Mouse (Mus musculus): ENCODE measurements around the gene Hipk2.

Gene Hipk2

DNA sequence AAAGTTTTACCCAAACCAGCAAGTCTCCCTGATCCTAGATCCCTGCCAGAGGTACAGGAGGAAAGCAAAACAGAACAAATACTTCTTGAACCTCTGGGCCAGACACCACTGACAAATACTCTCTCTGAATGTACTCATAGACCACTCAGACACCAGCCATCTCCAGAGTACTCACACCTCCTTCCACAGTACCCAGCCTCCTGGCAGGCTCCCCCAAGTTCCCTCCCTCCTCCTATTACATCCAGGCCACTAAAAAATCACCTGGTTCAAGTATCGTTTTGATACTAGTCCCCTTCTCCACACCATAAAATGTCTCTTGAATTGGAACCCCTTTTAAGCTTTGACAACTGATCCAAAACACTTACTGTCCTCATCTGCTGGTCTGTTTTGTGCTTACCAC is 8.7 kb downstream of the Hipk2 start:
- DNase-seq (ENCODE audit: low read depth, low spot score) = no peak

DNA sequence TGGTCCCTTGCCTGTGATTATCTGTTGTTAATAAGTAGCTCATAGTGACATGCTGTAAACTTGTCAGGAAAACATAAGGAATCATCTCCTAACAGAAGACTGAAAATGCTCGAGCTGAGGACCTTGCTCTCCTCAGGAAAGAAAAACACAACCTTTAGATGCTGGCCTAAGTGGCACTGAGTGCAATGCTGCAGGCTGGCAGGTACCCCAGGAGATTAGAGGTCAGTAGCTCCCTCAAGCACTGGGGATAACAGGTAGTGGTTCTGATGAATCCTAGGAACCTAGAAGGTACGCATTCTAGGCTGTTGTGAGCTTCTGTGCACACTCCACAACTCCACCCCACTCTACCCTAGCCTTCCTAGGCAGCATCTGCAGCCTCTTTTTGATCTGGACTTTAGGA is 9.2 kb downstream of the Hipk2 start:
- DNase-seq (ENCODE audit: low read depth, low spot score) = no peak

DNA sequence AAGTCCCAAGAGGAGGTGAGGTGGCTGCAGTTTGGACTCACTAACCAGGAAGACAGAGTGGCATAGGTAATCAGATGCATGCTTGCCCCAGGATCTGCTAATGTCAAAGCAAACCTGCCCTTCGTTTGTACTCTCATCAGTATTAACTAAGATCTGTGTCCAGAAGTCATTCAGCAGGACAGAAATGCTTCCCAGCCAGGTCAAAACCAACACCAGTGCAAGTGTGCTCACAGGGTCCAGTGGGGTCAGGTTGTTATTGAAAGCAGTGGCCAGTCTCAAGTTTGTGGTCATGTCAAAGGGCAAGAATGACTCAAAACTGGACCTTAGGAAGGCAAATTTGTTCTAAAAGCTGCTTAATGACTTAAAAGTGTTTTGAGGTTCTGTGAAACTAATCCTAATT is 9.6 kb downstream of the Hipk2 start:
- no peak for DNase-seq (ENCODE audit: low read depth, low spot score)

DNA sequence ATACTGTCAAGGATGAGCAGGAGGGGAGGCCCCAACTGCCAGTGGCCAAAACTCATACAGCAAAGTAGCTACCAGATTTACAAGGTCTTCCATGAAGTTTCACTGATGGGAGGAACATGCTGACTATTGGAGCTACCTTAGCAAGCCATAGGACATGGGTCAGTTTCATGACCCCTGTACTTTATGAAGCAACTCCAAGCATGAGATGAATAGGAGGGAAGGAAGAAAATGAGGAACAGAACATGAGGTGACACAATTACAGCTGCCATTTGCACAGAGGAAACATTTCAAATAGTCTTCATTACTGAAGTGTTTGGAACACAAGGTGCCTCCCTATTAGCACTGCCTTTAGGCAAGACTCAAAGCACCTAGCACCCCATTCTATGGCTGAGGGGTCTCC is 10.2 kb downstream of the Hipk2 start:
- no peak for DNase-seq (ENCODE audit: low read depth, low spot score)

DNA sequence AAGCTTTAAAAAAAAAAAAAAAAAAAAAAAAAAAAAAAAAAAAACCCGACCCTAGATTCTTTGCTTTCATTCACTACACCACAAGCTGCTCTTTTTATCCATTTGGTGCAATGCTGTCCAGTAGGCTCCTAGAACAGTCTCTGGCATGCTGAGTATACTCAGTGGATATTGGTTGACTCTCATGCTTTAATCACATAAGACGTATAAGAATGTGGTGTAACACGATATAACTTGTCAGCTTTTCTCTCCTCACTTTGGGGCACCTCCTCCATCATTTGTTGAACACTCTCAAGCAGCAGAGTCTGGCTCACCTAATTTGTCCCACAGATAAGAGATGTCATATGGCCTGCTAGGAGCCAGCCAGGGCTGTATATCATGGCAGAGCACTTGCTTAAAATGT is 12.4 kb downstream of the Hipk2 start:
- DNase-seq (ENCODE audit: low read depth, low spot score) = no peak

DNA sequence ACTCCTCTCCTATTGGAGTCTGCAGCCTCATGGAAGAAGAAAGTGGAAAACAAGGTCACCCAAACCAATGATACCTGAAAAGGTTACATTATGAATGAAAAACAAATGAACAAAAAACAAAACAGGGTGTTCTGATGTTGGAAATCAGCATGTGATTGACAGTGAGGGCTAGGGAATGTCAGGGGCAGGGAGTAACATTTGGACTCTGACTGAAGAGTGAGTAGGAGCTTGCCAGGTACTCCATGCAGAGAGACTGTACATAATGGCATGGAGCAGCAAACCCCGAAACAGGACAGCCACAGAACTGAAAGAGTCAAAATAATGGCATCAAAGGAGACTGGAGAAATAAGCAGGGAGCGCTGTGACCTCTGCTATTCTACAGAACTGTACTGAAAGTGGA is 15.7 kb downstream of the Hipk2 start:
- no peak for DNase-seq (ENCODE audit: low read depth, low spot score)

DNA sequence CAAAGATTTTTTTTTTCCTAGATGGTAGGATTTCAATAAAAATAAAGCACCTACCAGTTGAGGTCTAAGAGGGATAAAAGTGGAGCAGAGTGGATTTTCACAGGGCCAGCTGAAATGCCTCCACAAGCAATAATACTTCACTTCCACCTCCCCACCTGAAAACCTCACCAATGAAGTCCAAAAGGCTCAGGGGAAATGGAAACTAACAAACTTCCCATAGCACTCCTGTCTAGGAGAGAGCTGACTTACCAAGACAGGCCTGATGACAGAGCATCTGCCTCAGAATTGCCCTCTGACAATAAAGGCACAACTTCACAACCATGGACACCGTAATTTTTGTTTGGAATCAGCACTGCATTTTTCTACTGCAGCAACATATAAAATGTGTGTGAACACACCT is 16.1 kb downstream of the Hipk2 start:
- DNase-seq (ENCODE audit: low read depth, low spot score) = no peak

DNA sequence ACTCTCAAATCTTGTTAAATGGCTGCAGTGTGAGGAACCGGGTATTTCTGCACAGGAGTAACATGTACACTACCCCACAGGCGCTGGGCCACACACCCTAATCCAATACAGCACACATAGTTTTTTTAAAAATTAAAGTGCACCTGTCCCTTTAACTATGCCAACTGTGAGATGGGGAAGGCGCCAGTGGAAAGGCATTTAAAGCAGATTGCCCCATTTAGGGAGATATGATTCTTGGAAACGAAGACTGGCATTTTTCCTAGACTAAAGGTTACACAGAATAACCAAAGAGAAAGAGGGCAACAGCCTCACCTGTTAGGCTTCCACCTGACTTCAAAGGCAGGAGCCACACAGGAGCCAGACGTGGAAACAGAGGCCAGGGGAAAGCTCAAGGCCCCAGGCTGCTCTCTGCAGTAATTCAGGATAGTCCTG is 22.4 kb downstream of the Hipk2 start:
- no peak for DNase-seq (ENCODE audit: low read depth, low spot score)

DNA sequence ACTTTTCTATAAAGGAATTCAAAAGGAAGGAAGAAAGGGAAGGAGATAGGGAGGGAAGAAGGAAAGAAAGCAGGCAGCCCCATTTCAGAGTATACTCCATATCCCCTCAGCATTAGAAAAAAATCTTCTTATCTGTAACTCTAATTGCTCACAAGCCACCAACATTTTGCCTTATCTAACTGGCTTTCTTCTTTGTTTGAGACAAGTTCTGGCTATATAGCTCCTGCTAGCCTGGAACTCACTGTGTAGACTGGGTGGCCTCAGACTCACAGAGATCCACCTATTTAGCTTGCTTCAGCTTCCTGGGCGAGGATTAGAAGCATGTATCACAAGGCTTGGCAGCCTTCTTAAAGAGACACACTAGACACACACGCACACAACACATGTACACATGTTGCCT is 24.2 kb downstream of the Hipk2 start:
- DNase-seq (ENCODE audit: low read depth, low spot score) = no peak

DNA sequence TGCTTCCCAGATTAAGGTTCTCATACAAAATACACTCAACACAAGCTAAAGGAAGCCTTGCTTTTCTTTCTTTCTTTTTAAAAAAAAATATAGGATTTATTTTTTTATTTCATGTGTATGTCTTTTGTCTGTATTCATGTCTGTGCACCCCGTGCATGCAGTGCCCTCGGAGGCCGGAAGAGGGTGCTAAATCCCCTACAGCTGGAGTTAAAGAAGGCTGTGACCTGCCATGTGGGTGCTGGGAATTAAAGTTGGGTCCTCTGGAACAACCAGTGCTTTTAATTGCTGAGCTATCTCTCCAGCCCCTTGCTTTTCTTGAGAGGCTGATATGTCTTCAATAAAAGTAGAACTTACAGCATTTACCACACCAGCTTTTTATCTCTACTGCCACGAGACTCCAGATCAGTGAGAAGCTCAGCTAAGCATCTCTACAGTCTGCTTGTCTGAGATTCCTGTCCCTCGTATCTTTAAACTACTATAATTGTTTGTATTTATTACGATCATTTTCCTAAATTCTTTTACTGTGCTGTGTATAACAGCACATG is 25.2 kb downstream of the Hipk2 start:
- no peak for DNase-seq (ENCODE audit: low read depth, low spot score)

DNA sequence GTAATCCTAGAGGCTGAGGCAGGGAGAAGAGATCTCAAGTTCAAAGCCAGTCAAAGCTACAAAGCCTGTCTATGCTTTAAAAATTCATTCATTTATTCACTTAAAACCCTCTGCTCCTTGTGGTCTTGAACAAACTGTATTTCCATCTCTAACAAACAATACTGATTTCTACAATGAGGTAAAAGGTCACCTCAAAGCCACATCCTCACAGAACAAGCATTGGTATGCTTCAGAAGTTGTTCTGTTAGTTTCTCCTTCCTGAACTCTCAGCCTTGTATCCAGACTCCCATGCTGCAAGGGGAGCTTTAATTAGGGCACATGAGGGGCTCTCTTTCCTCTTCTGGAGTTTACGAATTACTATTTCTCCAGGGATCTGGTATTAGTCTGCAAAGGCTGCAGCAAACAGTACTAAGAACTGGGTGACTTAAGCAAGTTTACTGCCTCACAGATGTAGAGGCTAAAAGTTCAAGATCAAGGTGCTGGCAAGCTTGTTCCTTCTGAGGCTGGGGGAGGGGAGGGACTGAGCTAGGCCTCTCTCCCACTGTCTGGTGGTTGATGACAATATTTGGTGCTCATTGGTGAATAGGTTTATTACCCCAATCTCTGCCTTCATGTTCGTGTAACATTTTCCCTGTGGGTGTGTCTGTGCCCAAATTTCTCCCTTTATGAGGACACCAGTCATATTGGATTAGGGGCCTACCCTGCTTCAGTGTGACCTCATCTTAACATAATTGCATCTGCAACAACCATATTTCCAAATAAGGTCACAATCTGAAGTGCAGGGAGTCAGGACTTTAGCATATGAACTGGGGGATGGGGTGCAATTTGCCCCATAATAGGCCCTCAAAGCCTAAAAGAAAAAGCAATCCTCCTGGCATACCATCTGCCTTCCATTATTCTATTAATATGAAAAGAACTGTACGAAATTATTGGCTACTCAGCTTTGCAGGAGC is 27.7 kb downstream of the Hipk2 start:
- no peak for DNase-seq (ENCODE audit: low read depth, low spot score)

DNA sequence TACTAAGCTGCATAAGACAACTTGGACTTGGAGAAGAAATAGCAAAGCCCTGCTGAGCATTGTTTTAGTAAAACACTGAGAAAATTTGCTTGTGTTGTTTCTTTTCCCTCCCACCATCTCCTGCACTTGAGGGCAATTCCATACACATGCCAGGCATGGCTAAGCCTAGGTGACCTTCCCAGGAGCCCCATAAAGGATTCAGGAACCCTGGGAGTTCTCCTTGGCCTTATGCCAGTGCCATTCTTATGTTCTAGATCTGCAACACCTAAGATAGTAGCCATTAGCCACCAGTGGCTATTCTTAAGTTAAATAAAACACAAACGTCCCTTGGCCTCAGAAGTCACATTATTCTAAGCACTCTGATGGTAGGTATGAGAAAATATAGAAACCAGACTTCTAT is 28.5 kb downstream of the Hipk2 start:
- DNase-seq (ENCODE audit: low read depth, low spot score) = no peak

DNA sequence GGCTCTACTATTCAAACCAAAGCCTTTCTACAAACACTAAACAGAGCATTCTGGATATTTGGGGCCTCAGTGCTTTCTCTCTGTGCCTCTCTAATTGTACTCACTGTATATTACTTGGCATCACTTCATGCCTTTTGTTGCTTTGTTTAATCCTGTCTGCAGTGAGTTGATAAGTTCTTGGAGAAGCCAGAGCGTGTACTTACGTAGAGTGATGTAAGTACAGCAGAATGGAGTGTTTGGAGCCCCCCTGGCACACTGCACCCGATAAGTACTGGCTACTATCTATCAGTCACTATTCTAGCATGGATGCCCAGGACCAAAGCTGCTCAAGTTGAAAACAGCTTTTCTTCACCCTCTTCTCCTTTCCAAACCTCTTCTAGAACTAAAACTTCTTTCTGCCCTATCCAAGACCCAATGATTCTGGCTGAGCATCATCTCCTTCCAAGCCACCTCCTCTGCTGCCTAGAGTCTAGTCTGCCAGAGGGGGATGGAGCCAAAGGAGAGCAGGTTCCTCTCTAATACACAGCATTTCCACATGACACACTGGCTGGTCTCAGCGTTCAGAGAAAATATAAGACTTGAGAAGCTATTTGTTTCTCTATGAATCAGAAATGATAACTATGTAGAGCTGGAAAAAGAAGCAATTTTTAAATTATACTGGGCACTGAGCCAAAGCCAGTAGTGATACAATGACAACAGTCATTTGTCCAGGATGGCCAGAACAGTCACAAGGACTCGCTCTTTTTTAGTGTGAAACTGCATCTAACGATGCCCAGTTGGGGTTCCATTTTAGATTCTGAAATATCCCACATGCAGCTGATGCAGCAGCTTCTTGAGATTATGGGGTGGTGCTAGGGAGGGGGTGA is 29.4 kb downstream of the Hipk2 start:
- DNase-seq (ENCODE audit: low read depth, low spot score) = no peak

DNA sequence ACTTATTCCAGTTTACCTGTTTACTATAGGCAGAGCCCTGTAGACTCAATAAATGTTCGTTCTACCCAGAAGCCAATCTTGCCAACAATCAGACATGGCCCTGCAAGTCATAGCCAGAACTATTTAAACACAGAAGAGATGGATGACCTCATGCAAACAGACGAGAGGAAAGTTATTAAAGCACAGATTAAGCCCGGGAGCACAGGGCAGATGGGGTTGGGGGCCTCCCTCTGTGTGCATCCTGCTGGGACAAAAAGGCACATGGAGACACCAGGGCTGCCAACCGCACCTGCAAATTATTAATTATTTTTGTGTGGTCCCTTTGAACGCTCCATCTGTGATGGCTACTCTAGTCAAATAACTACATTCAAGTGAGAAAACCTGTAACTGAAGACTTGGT is 30.1 kb downstream of the Hipk2 start:
- DNase-seq (ENCODE audit: low read depth, low spot score) = no peak

DNA sequence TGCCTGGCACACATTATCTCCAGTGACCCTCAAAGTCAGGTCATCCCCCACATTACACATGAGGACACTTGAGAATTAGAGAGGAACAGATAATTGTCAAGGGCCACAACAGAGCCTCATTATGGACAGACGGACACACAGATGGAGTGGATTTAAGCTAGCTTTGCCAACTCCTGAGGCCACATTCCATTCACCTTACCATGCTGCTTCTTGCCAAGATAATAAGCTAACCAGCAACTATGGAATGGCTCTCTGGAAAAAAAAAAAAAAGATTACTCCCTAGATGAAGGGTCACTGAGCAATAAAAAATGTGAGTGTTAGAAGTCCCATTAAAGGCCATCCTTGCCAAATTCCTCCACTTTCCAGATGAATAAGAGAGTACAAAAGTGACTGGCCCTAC is 30.8 kb downstream of the Hipk2 start:
- no peak for DNase-seq (ENCODE audit: low read depth, low spot score)

DNA sequence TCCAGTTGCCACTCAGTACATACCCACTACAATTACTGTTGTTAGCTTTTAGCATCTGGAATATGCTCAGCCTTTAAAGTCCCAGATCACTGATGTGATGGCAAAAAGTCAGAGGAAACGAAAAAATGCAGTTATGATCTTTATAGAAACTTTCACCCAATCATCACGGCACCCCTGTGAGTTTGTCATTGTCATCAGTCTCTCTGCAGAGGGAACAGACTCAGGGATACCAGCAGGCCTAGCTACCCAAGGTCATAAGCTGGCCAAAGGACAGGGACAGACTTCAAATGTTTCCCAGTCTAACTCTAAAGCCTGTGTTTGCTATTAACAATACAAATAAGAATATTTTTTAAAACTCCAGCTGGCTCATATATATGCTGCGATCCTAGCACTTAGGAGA is 34.4 kb downstream of the Hipk2 start:
- DNase-seq (ENCODE audit: low read depth, low spot score) = no peak

DNA sequence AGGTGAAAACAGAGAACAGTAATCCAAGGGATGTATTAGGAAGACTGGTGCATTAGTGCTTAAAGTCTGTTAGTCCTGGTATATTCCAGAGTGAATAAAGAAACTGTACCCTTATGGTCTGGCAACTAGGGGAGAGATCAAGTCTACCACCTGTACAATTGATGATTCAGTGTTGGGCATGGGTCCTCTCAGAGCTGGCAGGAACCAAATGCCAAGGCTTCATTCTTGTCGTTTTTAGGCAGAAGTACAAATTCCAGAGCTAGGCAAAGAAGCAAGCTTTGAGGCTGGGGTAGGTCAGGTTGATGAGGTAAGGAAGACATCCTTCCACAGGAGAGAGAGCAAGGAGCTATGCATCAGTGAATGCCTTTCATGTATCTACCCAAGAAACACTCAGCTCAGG is 35.2 kb downstream of the Hipk2 start:
- DNase-seq (ENCODE audit: low read depth, low spot score) = no peak

DNA sequence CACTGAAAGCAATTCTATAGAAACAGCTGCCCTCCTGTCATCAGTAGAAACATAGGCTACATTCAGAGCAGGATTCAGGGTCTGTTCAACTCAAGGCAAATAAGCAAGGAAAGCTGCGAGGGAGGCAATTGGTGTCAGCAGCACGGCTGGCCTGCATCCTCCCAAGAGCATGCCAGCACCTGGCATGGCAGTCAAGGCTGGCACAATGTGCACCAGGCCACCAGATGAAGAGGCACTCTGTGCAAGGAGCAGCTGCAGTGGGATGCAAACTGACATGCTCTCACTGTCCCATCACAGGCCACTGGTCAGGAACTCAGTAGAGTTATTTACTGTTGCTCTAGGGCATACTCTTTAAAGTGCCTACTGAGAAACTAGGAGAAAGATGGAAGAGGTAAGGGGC is 35.6 kb downstream of the Hipk2 start:
- no peak for DNase-seq (ENCODE audit: low read depth, low spot score)

DNA sequence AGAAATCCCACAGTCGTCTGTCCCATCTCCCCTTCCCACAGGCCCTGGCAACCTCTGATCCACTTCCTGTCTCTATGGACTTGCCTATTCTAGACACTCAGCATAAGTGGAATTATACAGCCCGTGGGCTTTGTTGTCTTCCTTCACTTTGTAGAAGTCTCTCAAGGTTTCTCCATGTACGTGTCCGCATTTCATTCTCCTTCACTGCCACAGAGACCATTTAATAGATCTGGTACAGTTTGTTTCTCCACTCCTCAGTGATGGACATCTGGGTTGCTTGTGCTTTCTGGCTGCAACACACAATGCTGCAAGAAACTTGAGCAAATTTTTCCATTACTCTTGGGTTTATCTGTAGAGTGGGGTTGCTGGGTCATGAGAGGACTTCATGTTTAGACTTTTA is 36.1 kb downstream of the Hipk2 start:
- no peak for DNase-seq (ENCODE audit: low read depth, low spot score)

DNA sequence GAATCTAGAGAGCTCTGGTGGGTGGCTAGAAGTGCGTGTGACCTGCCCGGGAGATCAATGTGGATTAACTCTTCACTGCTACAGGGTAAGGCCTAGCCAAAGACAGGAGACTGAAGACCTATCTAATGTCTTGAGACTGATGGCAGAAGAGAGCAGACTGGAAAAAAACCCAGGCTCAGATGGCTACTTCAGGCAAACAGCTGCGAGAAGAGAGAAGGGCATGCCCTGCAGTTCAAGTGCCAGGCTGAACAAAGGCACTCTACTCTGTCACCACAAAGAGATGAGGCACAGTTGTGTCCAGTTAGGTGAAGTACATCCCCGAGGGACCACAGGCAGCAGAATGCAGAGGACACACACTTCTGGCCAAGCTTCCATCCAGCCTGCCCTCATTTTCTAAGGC is 37.9 kb downstream of the Hipk2 start:
- DNase-seq (ENCODE audit: low read depth, low spot score) = no peak

DNA sequence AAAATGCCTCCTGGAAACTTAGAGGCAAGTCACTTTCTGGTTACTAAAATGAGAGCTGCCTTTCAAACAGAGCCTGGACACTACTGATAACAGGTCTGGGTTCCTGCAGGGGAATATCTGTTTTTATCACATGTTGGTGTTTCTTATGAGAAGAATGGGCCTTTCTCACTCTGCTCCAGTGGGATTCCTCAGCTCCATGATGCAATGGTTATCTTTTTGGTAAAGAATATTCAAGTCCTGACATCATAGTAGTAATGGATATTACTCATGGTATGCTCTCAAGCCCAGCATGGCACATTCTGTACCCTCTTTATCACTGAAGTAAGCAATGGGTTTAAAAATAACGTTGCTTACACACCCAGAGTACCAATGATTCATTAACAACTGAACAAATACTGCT is 40.7 kb downstream of the Hipk2 start:
- DNase-seq (ENCODE audit: low read depth, low spot score) = peak; percentile 71

DNA sequence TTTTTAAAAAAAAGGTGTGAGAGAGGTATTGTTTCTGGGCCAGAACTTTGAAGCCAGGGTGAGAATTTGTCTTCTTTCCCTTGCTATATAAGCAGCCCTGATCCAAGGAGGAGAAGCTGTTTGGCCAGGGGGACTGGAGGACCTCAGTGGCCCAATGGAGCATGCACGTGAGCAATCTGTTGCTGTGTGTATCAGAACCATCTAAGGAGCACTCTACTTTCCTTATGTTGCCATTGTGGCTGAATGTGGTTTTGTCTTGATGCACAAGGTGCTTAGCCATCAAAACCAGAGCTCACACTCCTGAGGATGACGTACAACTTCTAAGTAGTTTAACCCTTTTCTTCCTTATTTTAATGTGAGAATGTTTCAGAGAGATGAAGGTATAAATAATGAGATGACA is 41.2 kb downstream of the Hipk2 start:
- no peak for DNase-seq (ENCODE audit: low read depth, low spot score)

DNA sequence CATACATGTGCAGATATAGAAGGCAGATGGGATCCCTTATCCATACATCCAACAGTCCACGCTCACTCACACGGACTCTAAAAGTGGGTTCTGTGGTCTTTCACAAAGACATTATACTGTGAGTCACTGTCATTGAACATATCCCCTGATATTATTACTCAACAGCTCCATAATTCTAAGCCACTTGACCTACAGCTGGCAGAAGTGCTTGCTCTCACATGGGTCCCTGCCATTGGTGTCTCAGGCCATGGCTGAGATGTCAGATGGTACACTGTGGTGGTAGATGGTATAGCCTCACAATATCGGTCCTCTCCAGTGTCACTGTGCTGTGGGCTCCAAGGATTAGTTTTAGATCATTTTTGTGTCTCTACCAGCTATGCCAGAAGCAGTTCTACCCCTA is 42.2 kb downstream of the Hipk2 start:
- no peak for DNase-seq (ENCODE audit: low read depth, low spot score)

Data from c-Kit-negative CD71-positive TER-119-positive erythroid progenitor cells, embryonic 14.5 days (primary cell).